Mouse (Mus musculus): ENCODE results near the gene Ift22. TPM values are rescaled to one million over a fixed set of nuclear protein-coding genes. Genes with fewer than 3 reads are reported as not detected.

Ift22 gene
- total and polyA plus RNA-seq, 3 experiments, result 7.2 to 10.9 (median 8.7) TPM

- WGBS, result 52% methylated on average over 10 of the region's 10 CpGs
- TF ChIP-seq POLR2A (IDR thresholded peaks at IDR 0.05; ENCODE audit: insufficient read depth, low read depth, low read length), result no peak
- TF ChIP-seq CTCF (IDR thresholded peaks at IDR 0.05), result no peak
- TF ChIP-seq EP300 (IDR thresholded peaks at IDR 0.05; ENCODE audit: insufficient read depth, low read depth, low read length), result no peak
- no peaks in the 10 kb centered on the region for H3K4me1 ChIP-seq (ENCODE audit: control insufficient read depth, insufficient read depth, low read length)
- H3K27me3 ChIP-seq (ENCODE audit: control insufficient read depth, insufficient read depth, low read length), result no peaks in the 10 kb centered on the region
- intact Hi-C loops (cut with DNase I), result no loop called here
- H3K36me3 ChIP-seq (ENCODE audit: control insufficient read depth, insufficient read depth, low read length), result no peaks in the 10 kb centered on the region
- no peak overlapping the region for H3K4me3 ChIP-seq
- H3K27ac ChIP-seq, result no peak overlapping the region
- DNase-seq, result no peak
- H3K9ac ChIP-seq (ENCODE audit: low read depth, low read length), result no peak overlapping the region
- H3K79me2 ChIP-seq (replicated peaks; ENCODE audit: control insufficient read depth, insufficient read depth, low read length), result no peaks in the 10 kb centered on the region
These were observed 12.4 kb upstream of the Ift22 start for GRCm38 (mm10) chr5:136895529-136895963.

- H3K4me3 ChIP-seq, result no peak overlapping the region
- DNase-seq, result no peak
- H3K36me3 ChIP-seq (ENCODE audit: control insufficient read depth, insufficient read depth, low read length), result no peaks in the 10 kb centered on the region
- TF ChIP-seq CTCF (IDR thresholded peaks at IDR 0.05) (no peak), POLR2A (IDR thresholded peaks at IDR 0.05; ENCODE audit: insufficient read depth, low read depth, low read length) (no peak), EP300 (IDR thresholded peaks at IDR 0.05; ENCODE audit: insufficient read depth, low read depth, low read length) (no peak)
- no peaks in the 10 kb centered on the region for H3K79me2 ChIP-seq (replicated peaks; ENCODE audit: control insufficient read depth, insufficient read depth, low read length)
- no peaks in the 10 kb centered on the region; the same call in 1 of the 2 replicates for H3K4me1 ChIP-seq (ENCODE audit: control insufficient read depth, insufficient read depth, low read length)
- H3K9ac ChIP-seq (ENCODE audit: low read depth, low read length), result no peak overlapping the region
- no peak overlapping the region for H3K27ac ChIP-seq
- no peaks in the 10 kb centered on the region for H3K27me3 ChIP-seq (ENCODE audit: control insufficient read depth, insufficient read depth, low read length)
- intact Hi-C loops (cut with DNase I), result no loop called here
- 59% methylated on average over 3 of the region's 3 CpGs for WGBS
These were observed 3.3 kb upstream of the Ift22 start for GRCm38 (mm10) chr5:136904621-136905020.

GRCm38 (mm10) chr5:136905630-136906029 lies 2.3 kb upstream of the Ift22 start:
- peak in 1 of 2 experiments; percentile 37 for DNase-seq
- intact Hi-C loops (cut with DNase I), result no loop called here
- H3K36me3 ChIP-seq (ENCODE audit: control insufficient read depth, insufficient read depth, low read length), result no peaks in the 10 kb centered on the region
- H3K9ac ChIP-seq (ENCODE audit: low read depth, low read length), result no peak overlapping the region
- WGBS, result 45% methylated on average over 7 of the region's 7 CpGs
- H3K79me2 ChIP-seq (replicated peaks; ENCODE audit: control insufficient read depth, insufficient read depth, low read length), result no peaks in the 10 kb centered on the region
- no peaks in the 10 kb centered on the region for H3K27me3 ChIP-seq (ENCODE audit: control insufficient read depth, insufficient read depth, low read length)
- no peak overlapping the region for H3K27ac ChIP-seq
- TF ChIP-seq EP300 (IDR thresholded peaks at IDR 0.05; ENCODE audit: insufficient read depth, low read depth, low read length) (no peak), CTCF (IDR thresholded peaks at IDR 0.05) (peak; percentile 70), POLR2A (IDR thresholded peaks at IDR 0.05; ENCODE audit: insufficient read depth, low read depth, low read length) (no peak)
- H3K4me3 ChIP-seq, result no peak overlapping the region
- no peaks in the 10 kb centered on the region; the same call in 1 of the 2 replicates for H3K4me1 ChIP-seq (ENCODE audit: control insufficient read depth, insufficient read depth, low read length)

- 43% methylated on average over 9 of the region's 9 CpGs for WGBS
- H3K36me3 ChIP-seq (ENCODE audit: control insufficient read depth, insufficient read depth, low read length), result no peaks in the 10 kb centered on the region
- H3K79me2 ChIP-seq (replicated peaks; ENCODE audit: control insufficient read depth, insufficient read depth, low read length), result no peaks in the 10 kb centered on the region
- H3K4me1 ChIP-seq (ENCODE audit: control insufficient read depth, insufficient read depth, low read length), result no peaks in the 10 kb centered on the region; the same call in 1 of the 2 replicates
- peak overlapping the region; percentile 53; the same call in 1 of the 2 replicates for H3K27ac ChIP-seq
- H3K9ac ChIP-seq (ENCODE audit: low read depth, low read length), result no peak overlapping the region
- no peaks in the 10 kb centered on the region for H3K27me3 ChIP-seq (ENCODE audit: control insufficient read depth, insufficient read depth, low read length)
- intact Hi-C loops (cut with DNase I), result no loop called here
- no peak for DNase-seq
- H3K4me3 ChIP-seq, result peak overlapping the region; percentile 71
- TF ChIP-seq POLR2A (IDR thresholded peaks at IDR 0.05; ENCODE audit: insufficient read depth, low read depth, low read length), result no peak
- no peak for TF ChIP-seq EP300 (IDR thresholded peaks at IDR 0.05; ENCODE audit: insufficient read depth, low read depth, low read length)
- no peak for TF ChIP-seq CTCF (IDR thresholded peaks at IDR 0.05)
These were observed 363 bp upstream of the Ift22 start for GRCm38 (mm10) chr5:136907587-136907986.

- Histone ChIP-seq H3K9ac (ENCODE audit: low read depth, low read length) (no peak overlapping the region), H3K4me1 (ENCODE audit: control insufficient read depth, insufficient read depth, low read length) (no peaks in the 10 kb centered on the region), H3K36me3 (ENCODE audit: control insufficient read depth, insufficient read depth, low read length) (no peaks in the 10 kb centered on the region), H3K79me2 (replicated peaks; ENCODE audit: control insufficient read depth, insufficient read depth, low read length) (no peaks in the 10 kb centered on the region), H3K4me3 (no peak overlapping the region), H3K27me3 (ENCODE audit: control insufficient read depth, insufficient read depth, low read length) (no peaks in the 10 kb centered on the region), H3K27ac (no peak overlapping the region)
- TF ChIP-seq CTCF (IDR thresholded peaks at IDR 0.05), result no peak
- no peak for TF ChIP-seq POLR2A (IDR thresholded peaks at IDR 0.05; ENCODE audit: insufficient read depth, low read depth, low read length)
- no peak for TF ChIP-seq EP300 (IDR thresholded peaks at IDR 0.05; ENCODE audit: insufficient read depth, low read depth, low read length)
- intact Hi-C loops (cut with DNase I), result loop anchor here (5.0 kb wide), 1 partner anchor 922 kb away; the partner anchor contains the start of gene Dtx2
- DNase-seq, result no peak
- 81% methylated on average over 3 of the region's 3 CpGs for WGBS
These were observed 6.2 kb downstream of the Ift22 start for GRCm38 (mm10) chr5:136914183-136914582.

- Histone ChIP-seq H3K27me3 (ENCODE audit: control insufficient read depth, insufficient read depth, low read length) (no peaks in the 10 kb centered on the region), H3K79me2 (replicated peaks; ENCODE audit: control insufficient read depth, insufficient read depth, low read length) (no peaks in the 10 kb centered on the region), H3K36me3 (ENCODE audit: control insufficient read depth, insufficient read depth, low read length) (no peaks in the 10 kb centered on the region), H3K27ac (no peak overlapping the region), H3K4me3 (no peak overlapping the region), H3K4me1 (ENCODE audit: control insufficient read depth, insufficient read depth, low read length) (no peaks in the 10 kb centered on the region), H3K9ac (ENCODE audit: low read depth, low read length) (no peak overlapping the region)
- intact Hi-C loops (cut with DNase I), result no loop called here
- WGBS, result 96% methylated on average over 8 of the region's 8 CpGs
- no peak for DNase-seq
- no peak for TF ChIP-seq CTCF (IDR thresholded peaks at IDR 0.05)
- TF ChIP-seq EP300 (IDR thresholded peaks at IDR 0.05; ENCODE audit: insufficient read depth, low read depth, low read length), result no peak
- TF ChIP-seq POLR2A (IDR thresholded peaks at IDR 0.05; ENCODE audit: insufficient read depth, low read depth, low read length), result no peak
These were observed 9.8 kb downstream of the Ift22 start for GRCm38 (mm10) chr5:136917613-136918242.

All from heart, adult 2 months (tissue).